ENCODE assay signal across 16 mouse cellular contexts in genomic region chr10:9252941-9253217, GRCm38 (mm10).
DNase-seq lines count a peak whose midpoint lies in the region; ATAC-seq and TF ChIP-seq lines count a peak whose summit lies in the region.
"Had no signal": no experiment of that assay in that cellular context is flagged by ENCODE, and none has a peak within 500 bp of the region (broad histone marks: within the 10 kb centered on the region; RNA-seq: fewer than 3 reads in every experiment).

No protein-coding gene starts in this region.

- H3K9me3 ChIP-seq in hindbrain, embryonic 11.5 days (ENCODE audit: control insufficient read depth, low read length) = no peaks in the 10 kb centered on the region
- no peaks in the 10 kb centered on the region for H3K9me3 ChIP-seq in hindbrain, embryonic 14.5 days (ENCODE audit: control insufficient read depth, low read length)
- H3K9me3 ChIP-seq in lung, postnatal 0 days (ENCODE audit: low read length) = no peaks in the 10 kb centered on the region
- H3K9me3 ChIP-seq in midbrain, embryonic 16.5 days (replicated peaks; ENCODE audit: control insufficient read depth, low read length, poor library complexity, severe bottlenecking) = no peaks in the 10 kb centered on the region
- H3K9me3 ChIP-seq: intestine, embryonic 15.5 days; liver, embryonic 12.5 days; stomach, embryonic 15.5 days had no signal

- H3K4me3 ChIP-seq in hindbrain, embryonic 11.5 days (ENCODE audit: low read depth, low read length) = no peak overlapping the region
- H3K4me3 ChIP-seq in hindbrain, embryonic 14.5 days (replicated peaks; ENCODE audit: low read length) = no peak overlapping the region
- no peak overlapping the region for H3K4me3 ChIP-seq in lung, postnatal 0 days (ENCODE audit: low read depth, low read length)
- no peak overlapping the region for H3K4me3 ChIP-seq in lung, adult 2 months (replicated peaks; ENCODE audit: extremely low read depth, low read depth, low read length)
- no peak overlapping the region for H3K4me3 ChIP-seq in midbrain, embryonic 16.5 days (ENCODE audit: low read depth, low read length)
- H3K4me3 ChIP-seq: intestine, embryonic 15.5 days; liver, embryonic 12.5 days; stomach, embryonic 15.5 days had no signal

- DNase-seq in hindbrain, embryonic 11.5 days (ENCODE audit: low spot score) = no peak
- DNase-seq in hindbrain, embryonic 14.5 days (ENCODE audit: low spot score) = no peak
- peak; percentile 5 for DNase-seq in lung, postnatal 0 days (ENCODE audit: low spot score)
- no peak for DNase-seq in lung, adult 2 months
- DNase-seq in brain, embryonic 14.5 days (ENCODE audit: low read depth) = peak; percentile 47
- no peak for DNase-seq in layer of hippocampus, postnatal 14 days (ENCODE audit: low spot score in 2 of 2)
- DNase-seq: adrenal gland, adult 8-10 months; cerebellum, adult 2 months; gastrocnemius, postnatal 14 days; kidney, postnatal 25 days; lung, postnatal 10 days; spleen, adult 18-20 months had no signal

- no peak for TF ChIP-seq POLR2A in lung, adult 2 months (IDR thresholded peaks at IDR 0.05; ENCODE audit: borderline replicate concordance, extremely low read depth, low read depth, low read length)
- TF ChIP-seq POLR2A in brain, embryonic 14.5 days (IDR thresholded peaks at IDR 0.05; ENCODE audit: borderline replicate concordance, extremely low read depth, insufficient read depth, insufficient read length, poor library complexity, severe bottlenecking) = no peak

- no peak overlapping the region for H3K4me2 ChIP-seq in hindbrain, embryonic 11.5 days (replicated peaks; ENCODE audit: low read depth, low read length)
- H3K4me2 ChIP-seq in hindbrain, embryonic 14.5 days (replicated peaks) = no peak overlapping the region
- no peak overlapping the region for H3K4me2 ChIP-seq in lung, postnatal 0 days (replicated peaks; ENCODE audit: low read depth, low read length)
- H3K4me2 ChIP-seq in midbrain, embryonic 16.5 days (ENCODE audit: low read length) = no peak overlapping the region
- H3K4me2 ChIP-seq: intestine, embryonic 15.5 days; liver, embryonic 12.5 days; stomach, embryonic 15.5 days had no signal

- peak overlapping the region; percentile 49; the same call in 1 of the 2 replicates for H3K27ac ChIP-seq in hindbrain, embryonic 11.5 days (ENCODE audit: low read depth, low read length)
- no peak overlapping the region for H3K27ac ChIP-seq in hindbrain, embryonic 14.5 days
- no peak overlapping the region for H3K27ac ChIP-seq in lung, postnatal 0 days (ENCODE audit: low read length)
- H3K27ac ChIP-seq in midbrain, embryonic 16.5 days (ENCODE audit: low read length) = peak overlapping the region; percentile 61
- H3K27ac ChIP-seq: intestine, embryonic 15.5 days; liver, embryonic 12.5 days; stomach, embryonic 15.5 days had no signal

- no peak overlapping the region for H3K9ac ChIP-seq in hindbrain, embryonic 11.5 days (ENCODE audit: low read depth, low read length)
- H3K9ac ChIP-seq in hindbrain, embryonic 14.5 days = no peak overlapping the region
- no peak overlapping the region for H3K9ac ChIP-seq in lung, postnatal 0 days (replicated peaks; ENCODE audit: low read depth)
- no peak overlapping the region for H3K9ac ChIP-seq in midbrain, embryonic 16.5 days (ENCODE audit: low read depth, low read length)
- H3K9ac ChIP-seq: intestine, embryonic 15.5 days; liver, embryonic 12.5 days; stomach, embryonic 15.5 days had no signal

- TF ChIP-seq EP300 in lung, postnatal 0 days (IDR thresholded peaks at IDR 0.05) = no peak

- H3K4me1 ChIP-seq in hindbrain, embryonic 11.5 days (replicated peaks; ENCODE audit: control insufficient read depth, insufficient read depth, low read length) = no peaks in the 10 kb centered on the region
- peaks cover 10% of the 10 kb centered on the region; the same call in 1 of the 2 replicates for H3K4me1 ChIP-seq in hindbrain, embryonic 14.5 days (replicated peaks; ENCODE audit: control insufficient read depth, insufficient read depth, low read length)
- H3K4me1 ChIP-seq in lung, postnatal 0 days (ENCODE audit: insufficient read depth, low read depth, low read length) = no peaks in the 10 kb centered on the region
- no peaks in the 10 kb centered on the region for H3K4me1 ChIP-seq in lung, adult 2 months (ENCODE audit: control insufficient read depth, insufficient read depth, low read length)
- H3K4me1 ChIP-seq in midbrain, embryonic 16.5 days (ENCODE audit: control insufficient read depth, insufficient read depth, low read length) = peaks cover 17% of the 10 kb centered on the region
- H3K4me1 ChIP-seq: intestine, embryonic 15.5 days; liver, embryonic 12.5 days; stomach, embryonic 15.5 days had no signal

- no peaks in the 10 kb centered on the region for H3K27me3 ChIP-seq in hindbrain, embryonic 11.5 days (ENCODE audit: control insufficient read depth, insufficient read depth, low read length)
- no peaks in the 10 kb centered on the region for H3K27me3 ChIP-seq in hindbrain, embryonic 14.5 days (ENCODE audit: control insufficient read depth, insufficient read depth, low read length)
- no peaks in the 10 kb centered on the region for H3K27me3 ChIP-seq in lung, postnatal 0 days (replicated peaks; ENCODE audit: insufficient read depth, low read length)
- no peaks in the 10 kb centered on the region for H3K27me3 ChIP-seq in midbrain, embryonic 16.5 days (ENCODE audit: control insufficient read depth, insufficient read depth, low read depth, low read length)
- H3K27me3 ChIP-seq: intestine, embryonic 15.5 days; liver, embryonic 12.5 days; stomach, embryonic 15.5 days had no signal

- 21% methylated on average over 3 of the region's 3 CpGs for WGBS in hindbrain, embryonic 11.5 days
- 19% methylated on average over 3 of the region's 3 CpGs for WGBS in hindbrain, embryonic 14.5 days
- WGBS in lung, postnatal 0 days = 19% methylated on average over 3 of the region's 3 CpGs
- WGBS in lung, adult 2 months = 32% methylated on average over 3 of the region's 3 CpGs
- WGBS in midbrain, embryonic 16.5 days = 13% methylated on average over 3 of the region's 3 CpGs

- no peak for TF ChIP-seq CTCF in lung, postnatal 0 days (IDR thresholded peaks at IDR 0.05)
- no peak for TF ChIP-seq CTCF in lung, adult 2 months (IDR thresholded peaks at IDR 0.05; ENCODE audit: insufficient read depth, low read length)
- no peak for TF ChIP-seq CTCF in brain, embryonic 14.5 days (IDR thresholded peaks at IDR 0.05; ENCODE audit: borderline replicate concordance, extremely low read depth, insufficient read depth, insufficient read length)

- no peaks in the 10 kb centered on the region for H3K36me3 ChIP-seq in hindbrain, embryonic 11.5 days (ENCODE audit: control insufficient read depth, insufficient read depth, low read length)
- H3K36me3 ChIP-seq in hindbrain, embryonic 14.5 days (replicated peaks; ENCODE audit: control insufficient read depth, insufficient read depth) = no peaks in the 10 kb centered on the region
- no peaks in the 10 kb centered on the region for H3K36me3 ChIP-seq in lung, postnatal 0 days (ENCODE audit: insufficient read depth, low read length)
- H3K36me3 ChIP-seq in midbrain, embryonic 16.5 days (ENCODE audit: control insufficient read depth, insufficient read depth, low read length) = no peaks in the 10 kb centered on the region
- H3K36me3 ChIP-seq: intestine, embryonic 15.5 days; liver, embryonic 12.5 days; stomach, embryonic 15.5 days had no signal

- ATAC-seq in hindbrain, embryonic 11.5 days (ENCODE audit: low FRiP score) = 0 out of 2 replicates have a peak, but pooled peaks have one; percentile 33
- ATAC-seq in hindbrain, embryonic 14.5 days (ENCODE audit: low FRiP score) = no peak
- ATAC-seq in lung, postnatal 0 days = no peak
- 0 out of 2 replicates have a peak, but pooled peaks have one; percentile 51 for ATAC-seq in midbrain, embryonic 16.5 days
- ATAC-seq: intestine, embryonic 15.5 days; liver, embryonic 12.5 days had no signal

Comparison
In these comparisons a context has a peak if more than half of its experiments do, and no peak if none do; other contexts are left out.
1. ATAC-seq: peak in hindbrain, embryonic 11.5 days (single experiment) and midbrain, embryonic 16.5 days (single experiment); none in hindbrain, embryonic 14.5 days (single experiment) and lung, postnatal 0 days (single experiment).
2. DNase-seq: peak in lung, postnatal 0 days (single experiment) and brain, embryonic 14.5 days (single experiment); none in hindbrain, embryonic 11.5 days (single experiment), hindbrain, embryonic 14.5 days (single experiment), lung, adult 2 months (single experiment) and layer of hippocampus, postnatal 14 days (0 of 2).
3. H3K27ac ChIP-seq: peak in hindbrain, embryonic 11.5 days (single experiment) and midbrain, embryonic 16.5 days (single experiment); none in hindbrain, embryonic 14.5 days (single experiment) and lung, postnatal 0 days (single experiment).